Mouse (Mus musculus): Measurements from ENCODE around the gene Pagr1b.

Pagr1b gene

DNA sequence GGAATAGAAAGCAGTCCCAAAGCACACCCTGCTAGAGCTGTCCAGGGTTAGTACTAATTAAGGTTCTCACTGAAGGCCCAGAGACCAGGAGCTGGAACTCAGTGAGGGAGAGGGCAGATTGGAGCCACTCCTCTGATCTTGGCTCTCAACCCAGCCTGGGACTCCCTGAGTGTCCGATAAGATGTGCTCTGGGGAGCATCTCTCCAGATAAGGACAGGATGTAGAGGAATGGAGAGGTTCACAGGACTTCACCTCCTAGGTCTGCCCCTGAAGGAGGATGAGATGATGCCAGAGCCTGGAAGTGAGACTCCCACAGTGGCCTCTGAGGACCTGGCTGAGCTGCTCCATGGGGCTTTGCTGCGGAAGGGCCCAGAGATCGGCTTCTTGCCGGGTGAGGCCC, 64.5 kb downstream of the Pagr1b start:
- no peak for DNase-seq (ENCODE audit: extremely low read depth, low read depth, low spot score)
